Mouse (Mus musculus) C2C12 (cell line): ENCODE measurements around the gene Uck2. TPM values are rescaled to one million over a fixed set of nuclear protein-coding genes. Genes with fewer than 3 reads are reported as not detected.
A peak's percentile ranks its signal among the peaks of the same experiment; 100 is the strongest.

Source experiments
- H3K27me3 ChIP-seq: one replicate; pipeline ENCODE4 v1.6.1; 2011; ENCODE audit not compliant: control insufficient read depth, insufficient read depth, insufficient read length
- H3K36me3 ChIP-seq: one replicate; pipeline ENCODE4 v1.6.1; 2011; ENCODE audit not compliant: control insufficient read depth, insufficient read depth
- H3K4me3 ChIP-seq: one replicate; pipeline ENCODE4 v1.5.1; 2011; ENCODE audit warnings: mild to moderate bottlenecking, control low read depth; ENCODE audit not compliant: poor library complexity, insufficient read depth, severe bottlenecking
- H3K79me2 ChIP-seq: one replicate; pipeline ENCODE4 v1.6.1; 2011; ENCODE audit not compliant: control insufficient read depth, insufficient read depth
- H3K79me3 ChIP-seq: one replicate; pipeline ENCODE4 v1.6.1; 2011; ENCODE audit warnings: low read depth, control low read depth
- H3ac ChIP-seq: one replicate; pipeline ENCODE3; 2011; ENCODE audit warnings: low read depth; ENCODE audit not compliant: control insufficient read depth, insufficient read length
- CEBPB ChIP-seq: IDR thresholded peaks from one replicate; pipeline ENCODE4 v1.6.1; 2011; ENCODE audit warnings: low read depth, mild to moderate bottlenecking, control low read depth, moderate library complexity
- CTCF ChIP-seq: IDR thresholded peaks from one replicate; pipeline ENCODE4 v1.5.1; 2011; ENCODE audit not compliant: control insufficient read depth, insufficient read depth, insufficient read length
- FOSL1 ChIP-seq: IDR thresholded peaks from one replicate; pipeline ENCODE4 v1.8.0; 2011; ENCODE audit warnings: mild to moderate bottlenecking, low read length; ENCODE audit not compliant: poor library complexity, insufficient read depth, severe bottlenecking
- MAX ChIP-seq: IDR thresholded peaks from one replicate; pipeline ENCODE4 v1.6.1; 2011; ENCODE audit warnings: mild to moderate bottlenecking, control low read depth
- MYOD1 ChIP-seq: IDR thresholded peaks from one replicate; pipeline ENCODE4 v1.6.1; 2011; ENCODE audit warnings: low read depth; ENCODE audit not compliant: control insufficient read depth, insufficient read length
- MYOG ChIP-seq: IDR thresholded peaks from one replicate; pipeline ENCODE4 v1.6.1; 2011; ENCODE audit not compliant: control insufficient read depth, insufficient read length; ENCODE audit errors: extremely low read depth
- USF1 ChIP-seq: IDR thresholded peaks from one replicate; pipeline ENCODE4 v1.6.1; 2011; ENCODE audit warnings: low read depth, mild to moderate bottlenecking, control low read depth, moderate library complexity
- polyA plus RNA-seq: library from polyadenylated mRNA; unstranded; fragments of >200 nt; fragmentation: generic; extraction: Trizol; gene quantifications from one replicate; pipeline ENCODE4 v1.2.1, GENCODE M21; 2012; ENCODE audit warnings: missing spikeins

Uck2 gene
- polyA plus RNA-seq, 1 experiment = 104 TPM

DNA sequence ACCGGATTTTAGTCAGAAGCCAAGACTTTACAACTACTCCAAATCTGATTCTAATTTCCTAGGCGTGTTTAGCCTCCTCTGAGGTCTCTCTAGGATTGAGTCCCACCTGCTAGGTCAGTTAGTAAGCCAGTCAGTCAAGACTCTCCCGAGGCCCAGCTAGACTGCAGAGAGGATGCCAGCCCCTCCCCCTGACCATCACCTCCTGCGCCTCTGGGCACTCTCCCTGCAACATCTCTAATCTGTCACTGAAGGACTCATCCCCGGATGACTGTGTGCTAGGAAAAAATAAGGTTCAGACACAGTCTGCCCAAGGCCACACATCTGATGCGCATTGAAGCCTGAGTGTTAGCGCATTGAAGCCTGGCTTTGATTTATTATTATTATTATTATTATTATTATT is 52.2 kb downstream of the Uck2 start:
- Histone ChIP-seq H3K4me3 (no peak overlapping the region), H3K79me3 (peaks cover 18% of the 10 kb centered on the region), H3K27me3 (no peaks in the 10 kb centered on the region), H3K79me2 (peaks cover 52% of the 10 kb centered on the region), H3K36me3 (peaks cover 49% of the 10 kb centered on the region), H3ac (no peak overlapping the region)
- TF ChIP-seq MYOD1 (no peak), CTCF (no peak), FOSL1 (no peak), CEBPB (no peak), MYOG (no peak), MAX (no peak), USF1 (no peak)

DNA sequence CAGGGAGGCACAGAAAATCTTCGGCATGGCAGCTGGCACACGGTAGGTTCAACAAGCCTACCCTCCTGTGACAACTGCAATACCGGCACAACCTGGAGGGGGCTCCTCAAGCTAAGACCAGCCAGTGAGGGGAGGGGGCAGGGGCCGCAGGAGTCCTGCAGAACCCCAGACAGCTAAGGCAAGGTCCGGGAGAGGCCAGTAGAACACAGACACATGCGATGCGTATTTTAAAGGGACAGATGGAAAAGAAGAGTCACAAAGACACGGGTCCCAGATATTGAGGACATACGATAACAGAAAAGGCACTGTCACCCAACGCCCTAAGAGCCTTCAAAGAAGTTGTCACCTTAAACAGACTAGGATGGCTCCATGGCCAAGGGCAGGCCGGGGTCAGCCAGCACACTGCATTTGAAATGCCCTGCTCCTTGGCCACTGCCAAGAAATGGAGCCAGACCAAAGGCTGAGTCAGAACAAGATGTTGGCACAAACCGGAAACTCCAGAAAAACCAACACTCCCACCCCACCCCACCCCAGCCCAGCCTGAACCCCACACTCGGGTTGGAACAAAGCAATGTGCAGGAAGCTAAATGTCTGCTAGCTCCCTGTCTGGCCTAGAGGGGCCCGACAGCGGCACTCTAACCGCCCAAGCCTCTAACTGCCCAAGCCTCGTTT is 53.4 kb downstream of the Uck2 start:
- peaks cover 56% of the 10 kb centered on the region for H3K36me3 ChIP-seq

DNA sequence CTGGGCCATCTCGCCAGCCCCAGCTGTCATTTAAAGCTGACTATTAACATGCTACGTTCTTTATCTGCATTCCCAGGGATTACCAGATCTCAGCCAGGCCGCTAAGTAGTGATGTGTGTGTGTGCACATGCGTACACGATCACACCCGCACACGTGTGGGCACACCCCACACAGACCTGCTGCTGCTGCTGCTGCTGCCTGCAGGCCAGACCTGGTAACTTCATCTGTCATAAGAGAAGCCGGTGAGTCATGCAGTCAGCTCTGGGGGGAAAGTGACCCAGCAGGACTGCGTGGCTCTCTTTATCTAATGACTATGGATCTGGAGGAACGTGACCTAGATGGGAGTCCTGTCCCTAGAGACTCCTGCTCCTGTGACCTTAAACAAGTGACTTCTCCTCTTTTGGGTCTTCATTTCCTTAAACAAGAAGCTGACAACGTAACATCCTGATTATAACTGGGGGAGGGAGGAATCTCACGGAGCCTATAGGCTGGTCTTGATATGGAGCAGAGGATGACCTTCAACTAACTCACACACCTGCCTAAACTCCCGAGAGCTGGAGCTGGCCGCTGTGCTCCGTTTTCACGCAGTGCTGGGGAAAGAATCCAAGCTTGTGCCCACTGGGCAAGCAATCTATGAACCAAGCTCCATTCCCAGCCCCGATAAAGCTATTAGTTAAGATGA is 54.0 kb downstream of the Uck2 start:
- no peak for TF ChIP-seq USF1
- peak; percentile 25 for TF ChIP-seq FOSL1
- TF ChIP-seq MYOG = no peak
- no peak for TF ChIP-seq CTCF
- no peak for TF ChIP-seq CEBPB
- no peak for TF ChIP-seq MAX
- no peak for TF ChIP-seq MYOD1
- Histone ChIP-seq H3K4me3 (no peak overlapping the region), H3K36me3 (peaks cover 56% of the 10 kb centered on the region)

More for the DNA sequence above, 53.4 kb downstream of the Uck2 start:
- no peak for TF ChIP-seq MYOD1
- no peak for TF ChIP-seq MYOG
- TF ChIP-seq MAX = no peak
- no peak for TF ChIP-seq USF1
- no peak for TF ChIP-seq FOSL1
- no peak for TF ChIP-seq CEBPB
- no peak for TF ChIP-seq CTCF
- Histone ChIP-seq H3K27me3 (no peaks in the 10 kb centered on the region), H3K79me3 (peaks cover 10% of the 10 kb centered on the region), H3K4me3 (no peak overlapping the region), H3K79me2 (peaks cover 40% of the 10 kb centered on the region), H3ac (peak overlapping the region; percentile 10)

DNA sequence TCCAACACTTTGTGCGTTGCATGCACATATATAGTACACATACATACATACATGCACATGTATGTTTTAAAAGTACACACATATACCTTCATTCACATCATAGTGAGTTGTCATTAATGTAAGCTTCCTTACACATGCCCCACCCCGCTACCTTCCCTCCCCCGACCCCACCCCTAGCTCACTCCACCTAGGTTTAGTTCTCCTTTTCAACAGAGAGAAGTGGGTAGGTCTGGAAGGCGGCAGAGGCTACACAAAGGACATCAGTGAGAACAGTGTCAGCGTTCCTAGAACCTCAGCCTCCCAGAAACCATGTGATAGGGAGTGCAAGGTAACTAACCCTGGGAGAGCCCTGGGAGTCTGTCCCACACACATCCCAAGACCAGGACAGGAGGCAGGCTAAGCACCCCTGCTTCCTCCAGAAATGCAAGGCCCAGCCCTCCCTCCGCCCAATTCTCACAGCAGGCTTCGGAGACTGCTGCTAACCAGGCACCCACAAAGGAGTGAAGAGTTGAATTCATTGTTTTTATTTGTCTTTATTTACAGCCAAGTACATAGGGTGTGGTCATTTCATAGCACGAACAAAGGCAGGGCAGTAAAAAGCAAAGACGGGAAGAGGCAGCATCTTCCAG is 62.6 kb downstream of the Uck2 start:
- H3K79me3 ChIP-seq = no peaks in the 10 kb centered on the region
- TF ChIP-seq USF1 = no peak
- no peak for TF ChIP-seq MAX
- no peak for TF ChIP-seq MYOD1
- TF ChIP-seq CEBPB = no peak
- TF ChIP-seq CTCF = no peak
- TF ChIP-seq FOSL1 = no peak
- TF ChIP-seq MYOG = no peak
- H3K4me3 ChIP-seq = no peak overlapping the region
- H3K36me3 ChIP-seq = peaks cover 34% of the 10 kb centered on the region
- H3K27me3 ChIP-seq = no peaks in the 10 kb centered on the region
- H3ac ChIP-seq = no peak overlapping the region
- H3K79me2 ChIP-seq = no peaks in the 10 kb centered on the region

More for the DNA sequence above, 54.0 kb downstream of the Uck2 start:
- no peak overlapping the region for H3ac ChIP-seq
- peaks cover 34% of the 10 kb centered on the region for H3K79me2 ChIP-seq
- H3K27me3 ChIP-seq = no peaks in the 10 kb centered on the region
- peaks cover 10% of the 10 kb centered on the region for H3K79me3 ChIP-seq

DNA sequence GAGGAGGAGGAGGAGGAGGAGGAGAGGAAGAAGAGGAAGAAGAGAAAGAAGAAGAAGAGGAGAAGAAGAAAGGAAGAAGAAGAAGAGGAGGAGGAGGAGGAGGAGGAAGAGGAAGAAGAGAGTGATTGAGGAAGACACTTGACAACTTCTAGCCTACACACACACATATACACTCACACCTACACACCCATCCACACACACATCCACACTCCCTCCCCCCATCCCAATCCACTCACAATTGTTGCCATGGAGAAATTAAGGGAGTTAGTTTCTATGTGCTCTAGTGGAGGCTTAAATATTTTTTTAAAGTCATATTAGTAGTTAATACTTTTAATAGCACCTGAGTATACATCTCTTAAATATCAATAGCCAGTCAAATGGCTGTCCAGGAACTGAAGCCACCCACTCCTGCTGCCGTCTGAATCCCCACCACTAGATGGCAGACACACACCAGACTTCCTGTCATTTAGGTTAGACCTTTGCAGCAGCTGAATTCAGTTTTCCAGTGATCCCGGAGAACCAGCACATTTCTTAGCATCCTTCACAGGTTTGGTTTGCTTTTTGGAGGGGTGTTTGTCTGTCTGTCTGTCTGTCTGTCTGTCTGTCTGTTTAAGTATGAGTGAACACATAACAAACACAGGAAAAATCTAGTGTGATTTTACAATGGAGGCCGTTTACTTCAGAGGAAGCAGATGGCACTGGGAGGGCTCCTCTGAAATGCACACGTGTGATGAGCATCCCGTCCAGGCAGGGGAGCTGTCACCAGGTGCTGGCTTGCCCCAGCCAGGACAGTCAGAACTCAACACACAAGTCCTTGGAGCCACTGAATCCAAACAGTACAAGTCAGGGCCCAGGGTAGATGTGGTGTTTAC is 64.6 kb downstream of the Uck2 start:
- Histone ChIP-seq H3K79me3 (no peaks in the 10 kb centered on the region), H3K4me3 (no peak overlapping the region), H3ac (no peak overlapping the region), H3K27me3 (no peaks in the 10 kb centered on the region), H3K79me2 (no peaks in the 10 kb centered on the region), H3K36me3 (peaks cover 18% of the 10 kb centered on the region)
- TF ChIP-seq CTCF (peak; percentile 85), MYOG (no peak)
